Mouse (Mus musculus) c-Kit-negative CD71-positive TER-119-positive erythroid progenitor cells, embryonic 14.5 days (primary cell): Measurements from ENCODE around the gene Dll4.

Experiments
- DNase-seq: peaks from one replicate; pipeline ENCODE4 v3.0.0-alpha.2; 2013; ENCODE audit warnings: low read depth, low spot score

Gene Dll4

DNA sequence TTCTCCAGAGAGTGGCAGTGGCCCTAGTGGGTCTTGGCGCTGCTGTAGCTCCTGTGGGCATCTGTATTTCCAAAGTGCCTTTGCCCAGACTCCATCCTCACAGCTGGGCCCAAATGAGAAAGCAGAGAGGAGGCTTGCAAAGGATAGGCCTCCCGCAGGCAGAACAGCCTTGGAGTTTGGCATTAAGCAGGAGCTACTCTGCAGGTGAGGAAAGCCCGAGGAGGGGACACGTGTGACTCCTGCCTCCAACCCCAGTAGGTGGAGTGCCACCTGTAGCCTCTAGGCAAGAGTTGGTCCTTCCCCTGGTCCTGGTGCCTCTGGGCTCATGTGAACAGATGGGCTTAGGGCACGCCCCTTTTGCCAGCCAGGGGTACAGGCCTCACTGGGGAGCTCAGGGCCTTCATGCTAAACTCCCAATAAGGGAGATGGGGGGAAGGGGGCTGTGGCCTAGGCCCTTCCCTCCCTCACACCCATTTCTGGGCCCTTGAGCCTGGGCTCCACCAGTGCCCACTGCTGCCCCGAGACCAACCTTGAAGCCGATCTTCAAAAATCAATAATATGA is 9.5 kb downstream of the Dll4 start:
- DNase-seq, result no peak

DNA sequence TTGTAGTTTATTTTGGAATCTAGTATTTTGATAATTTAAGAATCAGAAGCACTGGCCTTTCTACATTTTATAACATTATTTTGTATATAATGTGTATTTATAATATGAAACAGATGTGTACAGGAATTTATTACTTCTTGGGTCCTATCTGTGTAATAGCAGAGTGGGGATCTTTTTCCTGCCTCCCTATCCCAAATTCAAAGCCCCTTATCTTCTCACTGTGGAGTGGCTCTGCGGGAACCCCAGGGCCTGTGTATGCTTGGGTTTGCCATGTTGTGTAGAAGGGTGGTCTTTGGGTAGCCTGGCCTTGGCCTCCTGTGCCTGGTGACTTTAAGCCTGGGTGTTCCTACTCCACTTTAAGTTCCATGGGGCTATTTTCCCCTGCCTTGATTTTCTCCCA is 10.0 kb downstream of the Dll4 start:
- no peak for DNase-seq

DNA sequence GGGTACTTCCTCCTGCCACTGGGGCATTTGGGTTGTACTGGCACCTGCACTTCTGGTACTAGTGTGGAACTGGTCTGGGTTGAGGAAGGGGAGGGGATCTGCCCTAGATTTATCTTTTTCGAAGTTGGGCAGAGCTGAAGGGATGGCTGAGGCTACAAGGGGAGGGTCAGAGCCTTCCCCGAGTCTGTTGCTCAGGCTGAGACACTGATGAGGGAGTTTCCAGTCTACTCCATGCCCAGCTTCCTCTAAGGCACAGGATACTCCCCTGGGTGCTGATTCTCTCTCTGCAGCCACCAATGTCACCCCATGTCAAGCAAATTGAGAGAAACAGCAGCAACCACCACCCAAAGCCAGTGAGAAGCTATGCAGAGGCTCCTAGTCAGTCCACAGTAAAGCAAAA is 10.4 kb downstream of the Dll4 start:
- DNase-seq, result no peak

DNA sequence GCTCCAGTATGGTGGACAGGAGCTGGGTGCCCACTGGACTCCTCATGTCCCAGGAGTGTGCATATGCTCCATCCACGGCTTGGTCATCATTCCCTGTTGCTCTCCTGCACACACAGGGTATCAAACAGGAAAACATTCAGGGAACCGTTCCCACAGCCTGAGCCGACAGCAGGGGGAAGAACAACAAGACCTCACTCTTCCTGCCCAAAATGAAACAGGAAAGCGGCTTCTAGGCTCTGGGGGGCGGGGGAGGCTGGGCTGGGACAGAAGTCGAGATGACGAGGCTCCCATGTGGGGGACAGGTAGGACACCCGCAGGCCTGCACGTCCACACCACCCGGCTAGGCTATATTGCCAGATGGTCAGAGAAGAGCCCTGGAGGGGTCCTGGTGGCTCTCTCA is 10.9 kb downstream of the Dll4 start:
- DNase-seq, result no peak

DNA sequence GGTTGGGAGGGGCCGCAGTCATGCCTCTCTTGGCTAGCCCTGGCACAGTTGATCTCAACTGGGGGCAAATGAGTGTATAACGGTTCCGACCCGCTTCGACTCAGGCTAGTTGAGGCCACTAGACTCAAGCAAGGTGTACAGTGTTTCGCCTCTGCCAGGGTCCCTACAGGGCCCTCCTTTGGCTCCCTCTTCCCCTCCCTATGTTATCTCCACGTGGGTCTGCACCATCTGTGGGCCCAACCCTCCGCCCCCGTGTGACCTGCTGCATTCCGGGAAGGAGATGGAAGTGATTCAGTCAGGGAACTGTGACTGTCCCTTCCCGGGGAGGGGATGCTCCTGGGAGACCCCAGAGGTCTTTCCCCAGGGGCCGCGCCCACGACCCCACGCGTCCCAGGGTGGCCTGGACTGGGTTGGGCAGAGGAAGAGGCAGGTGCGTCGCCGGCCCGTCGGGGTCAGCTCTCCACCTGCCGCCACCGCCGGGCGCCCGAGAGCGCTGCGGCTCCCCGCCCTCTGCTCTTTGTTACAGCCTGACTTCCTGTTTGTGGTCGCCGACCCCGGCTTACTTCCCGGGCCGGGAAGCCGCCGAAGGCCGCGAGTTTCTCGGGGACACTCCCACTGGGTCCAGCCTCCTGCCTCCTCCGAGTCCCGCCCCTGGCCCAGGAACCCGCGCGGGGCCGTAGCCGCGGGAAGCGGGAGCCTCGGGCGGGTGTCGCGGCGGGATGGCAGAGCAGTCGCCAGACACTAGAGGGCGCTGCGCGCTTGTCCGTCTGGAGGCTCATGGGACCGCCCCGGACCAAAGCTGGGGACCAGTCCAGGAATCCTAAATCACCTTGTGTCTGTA is 12.1 kb downstream of the Dll4 start:
- DNase-seq, result peak; percentile 55

DNA sequence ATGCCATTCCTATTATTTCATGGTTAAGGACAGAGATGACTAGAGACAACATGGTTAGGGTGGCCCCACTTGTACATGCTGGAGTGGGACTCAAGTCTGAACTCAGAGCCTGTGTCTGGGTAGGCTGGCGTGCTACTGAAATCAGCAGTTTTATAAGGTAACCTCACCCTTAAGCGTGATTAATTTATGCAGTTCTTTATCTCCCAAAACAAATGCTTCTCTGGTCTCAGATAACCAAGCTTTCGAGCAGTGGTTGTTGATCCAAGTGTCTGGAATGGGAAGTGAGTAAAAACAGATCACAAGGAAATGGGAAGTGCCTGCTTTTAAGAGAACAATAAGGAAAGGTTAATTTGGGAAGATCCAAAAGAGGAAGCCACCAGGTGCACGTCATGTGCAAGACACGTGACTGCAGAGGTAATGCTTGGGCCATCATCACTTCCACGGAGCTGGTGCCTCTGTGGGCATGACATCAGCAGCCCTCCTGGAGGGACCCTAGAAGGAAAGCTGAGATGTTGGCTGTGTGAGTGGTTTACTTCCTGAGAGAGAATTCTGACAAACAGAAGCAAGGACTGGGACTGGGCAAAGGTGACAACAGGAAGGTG is 19.1 kb downstream of the Dll4 start:
- no peak for DNase-seq

DNA sequence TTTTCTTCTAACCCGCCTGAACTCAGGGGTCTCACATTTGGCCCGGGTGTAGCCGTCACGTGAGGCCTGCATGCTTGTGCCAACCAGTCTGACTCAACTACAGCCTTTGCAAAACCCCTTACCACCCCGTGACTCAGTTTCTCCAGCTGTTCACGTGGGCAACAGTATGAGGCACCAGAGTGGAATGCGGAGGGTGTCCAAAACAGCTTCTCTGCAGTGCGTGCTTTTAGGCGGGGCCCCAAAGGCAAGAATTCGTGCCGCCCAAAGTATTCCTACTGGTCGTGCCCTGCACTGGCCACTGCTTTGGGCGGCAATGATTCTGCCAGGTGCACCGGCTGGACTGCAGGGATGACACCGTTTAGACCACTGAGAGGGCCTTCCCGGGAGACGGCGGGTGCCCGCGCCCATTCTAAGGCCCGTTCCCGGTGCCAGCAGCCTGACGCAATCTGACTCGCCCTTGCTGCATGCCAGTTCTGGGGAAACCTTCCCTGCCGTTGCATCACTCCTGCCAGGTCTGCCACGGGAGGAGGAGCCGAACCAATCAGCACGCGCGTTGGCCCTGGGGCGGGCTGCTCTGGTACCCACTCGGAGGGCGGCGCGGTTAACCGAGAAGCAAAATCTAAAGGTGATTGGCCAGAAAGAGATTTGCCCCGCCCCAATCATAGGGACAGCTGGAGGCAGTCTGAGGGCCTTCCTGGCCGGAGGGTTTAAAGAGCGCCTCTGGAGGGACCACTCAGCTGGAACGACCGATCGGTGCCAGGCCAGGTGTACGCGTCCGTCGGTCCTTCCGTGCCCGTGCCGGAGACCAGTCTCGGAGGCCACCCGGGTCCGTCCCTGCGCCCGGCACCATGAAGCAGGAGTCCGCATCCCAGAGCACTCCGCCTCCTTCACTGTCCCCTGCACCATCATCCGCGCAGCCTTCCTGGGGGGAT is 25.2 kb downstream of the Dll4 start, which contains the start of gene Chac1:
TSS of gene Chac1 (plus strand) at position 675 of the 932 bp plus-strand sequence.
- peak; percentile 75 for DNase-seq

DNA sequence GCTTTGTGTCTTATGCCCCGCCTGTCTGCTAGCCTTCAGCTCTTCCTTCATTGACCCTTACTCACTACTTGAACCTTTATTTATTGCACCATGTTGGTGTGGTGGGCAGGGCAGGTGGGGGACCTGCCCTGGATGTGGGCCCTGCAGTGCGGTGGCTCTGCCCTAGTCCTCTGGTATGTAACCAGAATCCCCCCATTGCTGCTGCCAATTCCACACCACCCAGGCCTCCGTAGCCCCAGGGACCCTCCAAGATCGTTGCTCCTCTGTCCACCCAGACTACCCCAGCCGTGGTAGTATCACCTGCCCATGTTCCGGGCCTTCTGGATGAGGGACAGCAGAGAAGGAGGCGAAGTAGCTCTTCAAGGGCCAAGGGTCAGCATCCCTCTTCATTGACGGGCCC is 28.1 kb downstream of the Dll4 start:
- DNase-seq, result no peak

DNA sequence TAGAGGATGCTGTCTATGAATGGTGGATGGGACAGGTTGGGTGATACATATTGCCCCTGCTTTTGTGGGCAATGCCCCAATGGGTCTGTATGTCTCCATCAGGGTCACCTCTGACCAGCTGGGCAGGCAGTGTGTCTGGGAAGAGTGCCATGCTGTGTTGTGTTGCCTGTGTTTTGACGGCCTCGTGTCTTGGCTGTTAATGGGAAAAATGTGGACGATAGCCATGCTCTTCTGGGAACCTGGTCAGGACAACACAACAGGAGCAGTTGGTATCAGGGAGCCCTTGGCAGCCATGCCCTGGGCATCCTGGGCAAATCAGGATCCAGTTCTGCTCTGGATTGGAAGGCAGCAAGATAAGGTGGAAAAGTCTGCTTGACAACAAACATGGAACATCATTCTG is 29.5 kb downstream of the Dll4 start:
- no peak for DNase-seq

DNA sequence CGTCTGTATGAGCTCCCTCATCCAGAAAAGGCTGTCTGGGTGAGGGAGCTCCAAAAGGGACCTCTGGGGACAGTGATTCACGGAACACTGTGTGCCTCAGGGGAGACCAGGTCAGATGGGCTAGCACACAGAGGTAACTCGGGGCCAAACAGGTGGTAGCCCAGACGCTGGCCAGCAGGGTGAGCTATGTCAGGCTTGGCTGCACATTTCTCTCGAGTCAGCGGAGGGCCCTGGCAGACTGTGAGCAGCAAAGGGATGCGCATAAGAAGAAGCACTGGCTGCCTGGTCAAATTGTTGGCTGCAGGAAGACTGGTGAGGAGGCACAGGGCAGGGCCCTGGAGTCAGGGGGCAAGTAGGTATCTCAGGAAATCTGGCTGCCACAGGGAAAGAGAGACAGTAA is 30.1 kb downstream of the Dll4 start:
- DNase-seq, result no peak

DNA sequence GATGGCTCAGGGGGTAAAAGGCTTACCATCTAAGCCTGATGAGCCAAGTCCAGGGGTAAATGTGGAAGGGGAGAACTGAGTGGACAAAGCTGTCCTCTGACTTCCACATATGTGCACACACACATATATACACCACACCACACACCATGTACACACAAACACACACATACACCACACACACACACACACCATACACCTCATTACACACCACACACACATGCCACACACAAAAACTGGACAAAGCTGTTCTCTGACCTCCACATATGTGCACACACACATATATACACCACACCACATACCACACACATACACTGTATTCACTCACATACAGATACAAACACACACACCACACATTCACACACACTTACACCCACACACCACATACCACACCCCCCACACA is 30.7 kb downstream of the Dll4 start:
- DNase-seq, result no peak

DNA sequence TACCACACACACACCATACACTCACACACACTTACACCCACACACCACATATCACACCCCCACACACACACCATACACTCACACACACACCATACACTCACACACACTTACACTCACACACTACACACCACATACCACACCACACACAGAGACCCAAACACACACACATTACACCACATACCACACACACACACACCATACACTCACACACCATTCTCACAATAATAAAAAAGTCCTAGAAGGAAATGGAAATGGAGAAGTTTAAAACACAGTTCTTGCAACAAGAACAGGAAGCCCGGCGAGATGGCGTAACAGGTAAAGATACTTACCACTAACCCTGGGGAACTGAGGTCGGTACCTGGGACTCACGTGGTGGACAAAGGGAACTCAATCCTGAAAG is 31.2 kb downstream of the Dll4 start:
- no peak for DNase-seq

DNA sequence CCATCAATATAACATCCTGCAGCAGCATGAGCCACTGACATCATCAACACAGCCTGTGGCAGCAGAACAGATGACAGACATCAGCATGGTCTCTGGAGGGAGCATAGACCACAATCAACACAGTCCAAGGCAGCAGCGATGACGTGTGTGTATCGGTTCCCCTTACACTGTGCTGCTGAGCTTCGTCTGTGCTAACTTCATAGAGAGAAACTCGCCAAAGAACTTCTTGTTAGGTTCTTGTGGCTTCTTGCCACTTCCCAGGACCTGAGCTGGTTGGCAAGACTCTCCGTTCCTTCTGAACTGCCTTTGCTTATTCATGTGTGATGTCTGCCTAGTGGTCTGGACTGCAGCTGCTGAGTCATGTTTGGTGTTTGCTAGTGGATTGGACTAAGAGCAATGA is 32.7 kb downstream of the Dll4 start:
- no peak for DNase-seq

DNA sequence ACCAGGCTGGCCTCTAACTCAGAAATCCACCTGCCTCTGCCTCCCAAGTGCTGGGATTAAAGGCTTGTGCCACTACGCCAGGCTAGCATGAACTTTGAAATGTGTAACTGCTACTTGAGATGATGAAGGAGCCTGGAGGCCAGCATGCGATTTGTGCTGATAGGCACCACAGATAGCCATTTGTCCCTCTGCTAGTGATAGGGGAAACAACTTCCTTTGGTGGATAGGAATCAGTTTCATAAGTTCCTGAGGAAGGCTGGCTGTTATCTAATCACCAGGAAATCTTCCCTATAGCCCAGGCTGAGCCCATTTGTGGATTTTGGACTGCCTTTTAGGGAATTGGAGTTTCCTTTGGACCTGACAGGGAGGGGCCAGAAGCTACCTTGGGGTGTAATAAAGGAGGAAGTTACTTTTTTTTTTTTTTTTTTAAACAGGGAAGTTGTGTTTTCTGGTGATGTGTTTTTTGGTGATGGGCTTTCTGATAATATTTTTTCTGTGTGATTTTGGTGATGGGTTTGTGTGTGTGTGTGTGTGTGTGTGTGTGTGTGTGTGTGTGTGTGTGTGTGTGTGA is 34.2 kb downstream of the Dll4 start:
- DNase-seq, result no peak

DNA sequence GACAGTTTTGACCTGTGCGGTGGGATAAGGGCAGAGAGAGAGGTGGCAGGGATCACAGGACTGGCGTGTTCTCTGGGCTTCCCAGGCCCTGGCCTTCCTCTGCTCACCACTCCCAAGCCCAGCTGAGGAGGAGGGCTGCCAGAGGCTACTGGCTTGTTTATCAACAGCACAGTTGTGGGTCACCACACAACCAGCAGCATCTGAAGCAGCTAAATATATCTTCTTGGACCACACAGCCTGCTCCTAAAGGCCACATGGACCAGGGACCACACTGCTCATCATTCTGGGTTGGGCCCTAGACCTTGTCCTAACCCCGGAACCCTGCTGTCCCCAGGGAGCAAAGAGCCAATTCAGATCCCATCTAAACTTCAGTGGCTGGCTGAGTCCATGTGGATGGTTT is 39.4 kb downstream of the Dll4 start:
- no peak for DNase-seq

DNA sequence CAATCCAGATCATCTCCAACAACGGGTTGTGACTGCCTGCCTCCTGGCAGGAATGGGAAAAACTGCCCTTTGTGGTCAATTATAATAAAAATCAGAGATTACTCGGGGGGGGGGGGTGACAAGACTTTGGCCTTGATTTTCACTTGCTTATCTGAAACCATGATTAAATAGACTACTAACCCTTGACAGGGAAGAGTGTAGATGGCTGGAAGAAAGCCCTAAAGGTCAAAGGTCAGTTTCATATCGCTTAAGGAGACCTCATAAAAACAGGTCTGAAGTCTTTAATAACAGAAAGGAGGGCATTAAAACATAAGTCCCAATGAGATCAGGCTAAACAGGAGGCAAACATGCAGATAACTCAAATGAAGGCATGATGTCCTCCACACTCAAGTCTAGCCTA is 41.8 kb downstream of the Dll4 start:
- no peak for DNase-seq

DNA sequence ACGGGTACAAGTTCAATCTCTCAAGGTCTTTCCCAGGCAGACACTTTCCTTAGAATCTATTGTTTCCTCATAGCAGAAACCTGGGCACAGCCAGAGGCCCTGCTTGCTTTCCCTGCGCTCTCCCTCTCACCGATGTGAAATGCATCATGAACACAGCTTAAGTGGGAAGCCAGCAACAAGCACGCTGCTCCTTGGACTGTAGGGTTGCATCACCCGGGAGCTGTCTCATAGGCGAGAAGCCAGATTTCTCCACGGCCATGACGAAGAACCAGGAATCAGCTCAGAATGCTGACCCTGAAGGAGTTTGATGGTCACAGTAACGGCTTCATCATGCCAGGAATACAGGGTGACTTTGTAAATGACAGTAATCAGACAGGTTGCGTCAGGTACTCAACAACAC is 44.5 kb downstream of the Dll4 start:
- DNase-seq, result no peak

DNA sequence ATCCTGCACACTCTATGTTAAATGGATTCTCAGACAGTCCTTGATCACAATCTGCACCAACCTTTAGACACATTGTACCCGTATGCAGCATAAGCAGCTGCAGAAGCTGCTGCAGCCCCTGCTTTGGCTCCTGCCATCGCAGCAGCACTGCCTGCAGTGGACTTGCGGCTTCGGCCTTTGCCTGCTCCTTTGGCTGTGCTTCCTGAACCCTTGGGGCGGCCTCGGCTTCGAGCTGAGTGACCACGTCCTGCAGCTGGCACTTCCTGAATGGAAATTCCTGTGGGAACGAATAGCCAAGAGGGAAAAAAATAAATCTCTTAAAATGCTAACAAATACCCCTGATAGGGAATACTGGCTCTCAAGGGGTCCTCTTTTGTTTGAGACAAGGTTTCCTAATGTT is 51.7 kb downstream of the Dll4 start:
- no peak for DNase-seq

DNA sequence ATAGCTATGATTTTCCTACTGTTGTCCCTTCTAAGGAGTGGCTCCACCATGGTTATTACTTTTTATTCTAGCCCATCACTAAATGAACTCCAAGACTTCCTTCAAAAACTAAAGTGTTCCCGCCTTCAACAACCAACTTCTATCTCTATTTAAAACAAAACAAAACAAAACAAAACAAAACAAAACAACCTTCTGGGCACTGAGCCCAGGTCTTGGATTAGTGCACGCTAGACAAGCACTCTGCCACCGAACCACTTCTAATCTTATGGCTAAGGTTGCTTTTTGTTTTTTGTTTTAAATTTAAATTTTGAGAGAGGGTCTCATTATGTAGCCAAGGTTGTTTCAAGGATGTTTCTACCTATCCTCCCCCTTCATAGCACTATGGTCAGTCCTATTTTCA is 52.2 kb downstream of the Dll4 start:
- no peak for DNase-seq

DNA sequence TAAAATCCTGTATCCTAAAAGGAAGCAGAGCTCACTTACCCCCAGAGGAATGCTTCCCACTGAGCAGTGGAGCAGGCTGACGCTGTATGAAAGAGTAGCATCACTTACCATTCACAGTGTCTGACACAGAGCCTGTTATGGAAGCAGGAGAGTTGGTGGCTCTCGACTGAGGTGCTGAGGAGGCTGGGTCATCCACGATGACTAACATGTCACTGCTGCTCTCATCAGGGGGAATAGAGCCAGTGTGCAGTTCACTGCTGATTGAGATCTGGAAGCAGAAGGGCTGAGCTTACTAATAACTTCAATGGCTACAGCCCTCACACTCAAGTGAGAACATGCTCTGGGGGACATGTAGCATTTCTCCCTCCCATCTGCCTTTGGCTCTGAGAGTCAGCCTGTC is 53.9 kb downstream of the Dll4 start:
- no peak for DNase-seq
